Mouse (Mus musculus) cerebellum, postnatal 4 days (tissue): ENCODE results near the gene Barhl1.

Experiments
- DNase-seq, 2 experiments: peaks; one replicate each; pipeline ENCODE4 v3.0.0; 2022; ENCODE audit warnings: low spot score in 2 of 2, mixed read lengths in 1 of 2

The Barhl1 gene

GRCm38 (mm10) chr2:28863857-28864256 is 52.6 kb downstream of the Barhl1 start:
- no peak for DNase-seq

- DNase-seq, result peak in 1 of 2 experiments; percentile 46
Measured at GRCm38 (mm10) chr2:28860678-28861423, 55.6 kb downstream of the Barhl1 start.

- no peak for DNase-seq
Measured at GRCm38 (mm10) chr2:28859303-28859702, 57.2 kb downstream of the Barhl1 start.
